Comparison of ENCODE assay signal across 8 mouse cellular contexts in genomic region chr3:66292356-66292946, GRCm38 (mm10). TPM values are rescaled to one million over a fixed set of nuclear protein-coding genes. Genes with fewer than 3 reads are reported as not detected.
DNase-seq lines count a peak whose midpoint lies in the region; ATAC-seq lines count a peak whose summit lies in the region.

No protein-coding gene starts in this region.

- peak overlapping the region; percentile 56 for H3K4me3 ChIP-seq in megakaryocyte, embryonic 14.5 days (replicated peaks)
- peak overlapping the region; percentile 36 for H3K4me3 ChIP-seq in embryonic facial prominence, embryonic 15.5 days (replicated peaks)
- peak overlapping the region; percentile 28 for H3K4me3 ChIP-seq in hindbrain, embryonic 15.5 days
- peak overlapping the region; percentile 10; the same call in 1 of the 2 replicates for H3K4me3 ChIP-seq in liver, embryonic 11.5 days (ENCODE audit: low read depth, low read length)

- 5% methylated on average over 20 of the region's 20 CpGs for WGBS in embryonic facial prominence, embryonic 15.5 days
- 16% methylated on average over 20 of the region's 20 CpGs for WGBS in hindbrain, embryonic 15.5 days
- WGBS in liver, embryonic 11.5 days: 11% methylated on average over 20 of the region's 20 CpGs

- H3K4me2 ChIP-seq in embryonic facial prominence, embryonic 15.5 days (replicated peaks): peak overlapping the region; percentile 63
- peak overlapping the region; percentile 53 for H3K4me2 ChIP-seq in hindbrain, embryonic 15.5 days
- peak overlapping the region; percentile 58 for H3K4me2 ChIP-seq in liver, embryonic 11.5 days

- peaks cover 3% of the 10 kb centered on the region for H3K27me3 ChIP-seq in megakaryocyte, embryonic 14.5 days (replicated peaks)
- no peaks in the 10 kb centered on the region for H3K27me3 ChIP-seq in embryonic facial prominence, embryonic 15.5 days
- H3K27me3 ChIP-seq in hindbrain, embryonic 15.5 days: no peaks in the 10 kb centered on the region
- no peaks in the 10 kb centered on the region for H3K27me3 ChIP-seq in liver, embryonic 11.5 days (replicated peaks; ENCODE audit: control insufficient read depth, insufficient read depth, low read length)

- 0 out of 2 replicates have a peak, but pooled peaks cover 3% of the 10 kb centered on the region for H3K4me1 ChIP-seq in megakaryocyte, embryonic 14.5 days
- peaks cover 6% of the 10 kb centered on the region for H3K4me1 ChIP-seq in embryonic facial prominence, embryonic 15.5 days
- H3K4me1 ChIP-seq in hindbrain, embryonic 15.5 days (replicated peaks): peaks cover 9% of the 10 kb centered on the region
- H3K4me1 ChIP-seq in liver, embryonic 11.5 days (replicated peaks; ENCODE audit: control insufficient read depth, insufficient read depth, low read length): no peaks in the 10 kb centered on the region

- 0 out of 2 replicates have a peak overlapping the region, but pooled peaks have one; percentile 11 for H3K27ac ChIP-seq in embryonic facial prominence, embryonic 15.5 days (replicated peaks)
- H3K27ac ChIP-seq in hindbrain, embryonic 15.5 days (replicated peaks): no peak overlapping the region
- H3K27ac ChIP-seq in liver, embryonic 11.5 days (ENCODE audit: low read depth, low read length): no peak overlapping the region

- H3K9me3 ChIP-seq in megakaryocyte, embryonic 14.5 days: no peaks in the 10 kb centered on the region
- no peaks in the 10 kb centered on the region for H3K9me3 ChIP-seq in embryonic facial prominence, embryonic 15.5 days (replicated peaks)
- no peaks in the 10 kb centered on the region for H3K9me3 ChIP-seq in hindbrain, embryonic 15.5 days
- H3K9me3 ChIP-seq in liver, embryonic 11.5 days (ENCODE audit: control insufficient read depth, low read length): no peaks in the 10 kb centered on the region

- no peak for ATAC-seq in megakaryocyte, adult 5-6 weeks (ENCODE audit: poor library complexity, severe bottlenecking)
- ATAC-seq in embryonic facial prominence, embryonic 15.5 days (ENCODE audit: insufficient number of reproducible peaks, low FRiP score, low TSS enrichment, low read depth): peak; percentile 87
- ATAC-seq in hindbrain, embryonic 15.5 days (ENCODE audit: low FRiP score, low read depth): peak; percentile 66
- peak; percentile 67; the same call in 1 of the 2 replicates for ATAC-seq in liver, embryonic 11.5 days (replicated peaks; ENCODE audit: low FRiP score)

- peak overlapping the region; percentile 13; the same call in 1 of the 2 replicates for H3K9ac ChIP-seq in embryonic facial prominence, embryonic 15.5 days
- peak overlapping the region; percentile 35; the same call in 1 of the 2 replicates for H3K9ac ChIP-seq in hindbrain, embryonic 15.5 days
- 0 out of 2 replicates have a peak overlapping the region, but pooled peaks have one; percentile 25 for H3K9ac ChIP-seq in liver, embryonic 11.5 days (ENCODE audit: low read depth, low read length)

- no peaks in the 10 kb centered on the region for H3K36me3 ChIP-seq in megakaryocyte, embryonic 14.5 days (replicated peaks; ENCODE audit: low read length)
- no peaks in the 10 kb centered on the region for H3K36me3 ChIP-seq in embryonic facial prominence, embryonic 15.5 days
- no peaks in the 10 kb centered on the region for H3K36me3 ChIP-seq in hindbrain, embryonic 15.5 days
- H3K36me3 ChIP-seq in liver, embryonic 11.5 days (ENCODE audit: control insufficient read depth, insufficient read depth, low read length): no peaks in the 10 kb centered on the region

- peak; percentile 46 for DNase-seq in liver, embryonic 11.5 days (ENCODE audit: low spot score)
- DNase-seq in neural tube, embryonic 10.5 days (ENCODE audit: extremely low spot score, low spot score): peak; percentile 73
- no peak for DNase-seq in spleen, adult 12 weeks (ENCODE audit: low spot score)
- DNase-seq in layer of hippocampus, adult 8-10 months (ENCODE audit: low spot score in 2 of 2): no peak

RNA-seq across cellular contexts. Expression of gene Veph1, which starts 4.2 kb away (rescaled TPM):
- not detected in 2 replicates for polyA plus RNA-seq in megakaryocyte, embryonic 14.5 days (2012; ENCODE audit: insufficient read depth, low replicate concordance)
- total RNA-seq in megakaryocyte, adult 5-6 weeks (2015): not detected in 2 replicates
- not detected in 2 replicates for total RNA-seq in megakaryocyte, adult 5-6 weeks (2017)
- 1.2 and 1.7 TPM in 2 replicates for polyA plus RNA-seq in embryonic facial prominence, embryonic 15.5 days (2015; fragmentation: Nextera tagmentation; extraction: Ambion mirVana)
- 2.4 and 3.1 TPM in 2 replicates for polyA plus RNA-seq in hindbrain, embryonic 15.5 days (2015; fragmentation: Nextera tagmentation; extraction: Ambion mirVana)
- polyA plus RNA-seq in liver, embryonic 11.5 days (2014; fragmentation: Nextera tagmentation; extraction: Ambion mirVana): 0.04 and 0.14 TPM in 2 replicates
- total RNA-seq in layer of hippocampus, adult 8-10 months (2022): under 1 TPM in 2 of 4 experiments, not detected in 2; 0.16 to 0.24 TPM

Comparison
In these comparisons a context has a peak if more than half of its experiments do, and no peak if none do; other contexts are left out.
1. DNase-seq: peak in liver, embryonic 11.5 days (single experiment) and neural tube, embryonic 10.5 days (single experiment); none in spleen, adult 12 weeks (single experiment) and layer of hippocampus, adult 8-10 months (0 of 2).
2. Peak in every context shown above with its lines, with median percentiles within 50 percentile points of each other: H3K4me3 ChIP-seq, H3K4me2 ChIP-seq and H3K9ac ChIP-seq.